Mouse (Mus musculus): ENCODE results near the gene Eno3.

DNA sequence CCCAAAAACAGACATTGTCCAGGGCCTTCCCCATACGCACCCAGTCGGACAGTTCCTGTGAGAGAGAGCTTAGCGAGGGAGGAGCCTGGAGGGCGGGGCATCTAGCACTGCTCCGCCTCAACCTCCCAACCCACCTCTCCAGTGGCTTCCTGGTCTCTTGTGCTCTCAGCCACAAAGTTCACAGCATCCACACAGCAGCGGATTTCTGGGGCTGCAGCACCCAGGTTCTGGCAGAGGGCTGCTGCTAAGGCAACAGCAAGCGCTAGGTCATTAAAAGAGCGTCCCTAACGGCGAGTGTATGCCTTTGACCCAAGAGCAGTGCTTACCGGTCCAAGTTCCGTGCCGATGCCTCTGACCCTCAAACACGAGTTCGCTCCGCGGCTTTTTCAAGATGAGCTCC, 41.9 kb upstream of the Eno3 start:
- TF ChIP-seq RAD21 (IDR thresholded peaks at IDR 0.05; ENCODE audit: low read depth, low read length), result no peak
- no peak for TF ChIP-seq POLR2AphosphoS2 (IDR thresholded peaks at IDR 0.05; ENCODE audit: low read length)

All from MEL (cell line).